Mouse (Mus musculus): Measurements from ENCODE around the gene Olfr1438-ps1. TPM values are rescaled to one million over a fixed set of nuclear protein-coding genes. Genes with fewer than 3 reads are reported as not detected.
"Not testable (repeated sequence)": the region's sequence is repeated elsewhere in the genome, so short reads cannot be mapped to it uniquely, and the experiment has no call there.

The Olfr1438-ps1 gene
- total RNA-seq (2017), result not detected in 2 replicates

GRCm38 (mm10) chr19:12335810-12336209 lies at the start of gene Olfr1438-ps1:
Gene Olfr1438-ps1 (minus strand): TSS chr19:12335910.
- no peak for ATAC-seq (ENCODE audit: extremely low read depth, insufficient number of reproducible peaks, low FRiP score, poor library complexity, severe bottlenecking)

GRCm38 (mm10) chr19:12374465-12375025 lies 38.8 kb upstream of the Olfr1438-ps1 start:
- no peak for ATAC-seq (ENCODE audit: extremely low read depth, insufficient number of reproducible peaks, low FRiP score, poor library complexity, severe bottlenecking)

- no peak for ATAC-seq (ENCODE audit: extremely low read depth, insufficient number of reproducible peaks, low FRiP score, poor library complexity, severe bottlenecking)
Measured at GRCm38 (mm10) chr19:12373004-12373403, 37.3 kb upstream of the Olfr1438-ps1 start.

- ATAC-seq (ENCODE audit: extremely low read depth, insufficient number of reproducible peaks, low FRiP score, poor library complexity, severe bottlenecking), result no peak
Measured at GRCm38 (mm10) chr19:12325001-12325400, 10.7 kb downstream of the Olfr1438-ps1 start, which contains the start of gene Olfr1437. Gene Olfr1437 (minus strand): TSS chr19:12325101.

- not testable (repeated sequence) for ATAC-seq (ENCODE audit: extremely low read depth, insufficient number of reproducible peaks, low FRiP score, poor library complexity, severe bottlenecking)
Measured at GRCm38 (mm10) chr19:12299030-12299429, 36.7 kb downstream of the Olfr1438-ps1 start, which contains the start of gene Olfr1436. Gene Olfr1436 (minus strand): TSS chr19:12299130.

- ATAC-seq (ENCODE audit: extremely low read depth, insufficient number of reproducible peaks, low FRiP score, poor library complexity, severe bottlenecking), result no peak
Measured at GRCm38 (mm10) chr19:12292979-12293378, 42.7 kb downstream of the Olfr1438-ps1 start.

GRCm38 (mm10) chr19:12279554-12279953 lies 56.2 kb downstream of the Olfr1438-ps1 start, which contains the start of gene Olfr1434:
Gene Olfr1434 (plus strand): TSS chr19:12279854.
- ATAC-seq (ENCODE audit: extremely low read depth, insufficient number of reproducible peaks, low FRiP score, poor library complexity, severe bottlenecking), result no peak

Other genes starting within 250 kb of the Olfr1438-ps1 start
- gene Olfr1426, start 243.9 kb downstream of the Olfr1438-ps1 start, total RNA-seq (2017), result not detected in 2 replicates
- not detected in 2 replicates for gene Olfr1427, start 232.6 kb downstream of the Olfr1438-ps1 start, total RNA-seq (2017)
- not detected in 2 replicates for gene Olfr1428, start 220.0 kb downstream of the Olfr1438-ps1 start, total RNA-seq (2017)
- gene Olfr76, start 212.7 kb downstream of the Olfr1438-ps1 start, total RNA-seq (2017), result not detected in 2 replicates
- gene Olfr1555-ps1, start 165.8 kb downstream of the Olfr1438-ps1 start, total RNA-seq (2017), result not detected in 2 replicates
- gene Olfr1431, start 135.3 kb downstream of the Olfr1438-ps1 start, total RNA-seq (2017), result not detected in 2 replicates
- not detected in 2 replicates for gene Olfr1432, start 103.3 kb downstream of the Olfr1438-ps1 start, total RNA-seq (2017)
- not detected in 2 replicates for gene Olfr262, start 94.3 kb downstream of the Olfr1438-ps1 start, total RNA-seq (2017)
- 0.12 TPM in 1 of 2 replicates, not detected in the other for gene Olfr235, start 74.9 kb downstream of the Olfr1438-ps1 start, total RNA-seq (2017)
- not detected in 2 replicates for gene Olfr1434, start 56.1 kb downstream of the Olfr1438-ps1 start, total RNA-seq (2017)
- gene Olfr1436, start 36.8 kb downstream of the Olfr1438-ps1 start, total RNA-seq (2017), result not detected in 2 replicates
- 0.12 TPM in 1 of 2 replicates, not detected in the other for gene Olfr1437, start 10.8 kb downstream of the Olfr1438-ps1 start, total RNA-seq (2017)
- gene Olfr1440, start 51.4 kb upstream of the Olfr1438-ps1 start, total RNA-seq (2017), result not detected in 2 replicates
- not detected in 2 replicates for gene Olfr1441, start 81.5 kb upstream of the Olfr1438-ps1 start, total RNA-seq (2017)
- gene Pfpl, start 92.0 kb upstream of the Olfr1438-ps1 start, total RNA-seq (2017), result not detected in 2 replicates
- gene Mpeg1, start 124.9 kb upstream of the Olfr1438-ps1 start, total RNA-seq (2017), result 276 and 282 TPM in 2 replicates
- 9.8 and 10.5 TPM in 2 replicates for gene Dtx4, start 165.5 kb upstream of the Olfr1438-ps1 start, total RNA-seq (2017)
- gene Fam111a, start 209.8 kb upstream of the Olfr1438-ps1 start, total RNA-seq (2017), result 326 and 339 TPM in 2 replicates

Measured in neutrophil, adult 5-6 weeks (primary cell).